Mouse (Mus musculus): ENCODE results near the gene Mgat3. TPM values are rescaled to one million over a fixed set of nuclear protein-coding genes. Genes with fewer than 3 reads are reported as not detected.

Mgat3 gene
- total RNA-seq, 2 experiments from 2014 or later, result 109 to 112 TPM

- DNase-seq, result no peak
Measured at GRCm38 (mm10) chr15:80261100-80261499, 87.6 kb downstream of the Mgat3 start.

DNA sequence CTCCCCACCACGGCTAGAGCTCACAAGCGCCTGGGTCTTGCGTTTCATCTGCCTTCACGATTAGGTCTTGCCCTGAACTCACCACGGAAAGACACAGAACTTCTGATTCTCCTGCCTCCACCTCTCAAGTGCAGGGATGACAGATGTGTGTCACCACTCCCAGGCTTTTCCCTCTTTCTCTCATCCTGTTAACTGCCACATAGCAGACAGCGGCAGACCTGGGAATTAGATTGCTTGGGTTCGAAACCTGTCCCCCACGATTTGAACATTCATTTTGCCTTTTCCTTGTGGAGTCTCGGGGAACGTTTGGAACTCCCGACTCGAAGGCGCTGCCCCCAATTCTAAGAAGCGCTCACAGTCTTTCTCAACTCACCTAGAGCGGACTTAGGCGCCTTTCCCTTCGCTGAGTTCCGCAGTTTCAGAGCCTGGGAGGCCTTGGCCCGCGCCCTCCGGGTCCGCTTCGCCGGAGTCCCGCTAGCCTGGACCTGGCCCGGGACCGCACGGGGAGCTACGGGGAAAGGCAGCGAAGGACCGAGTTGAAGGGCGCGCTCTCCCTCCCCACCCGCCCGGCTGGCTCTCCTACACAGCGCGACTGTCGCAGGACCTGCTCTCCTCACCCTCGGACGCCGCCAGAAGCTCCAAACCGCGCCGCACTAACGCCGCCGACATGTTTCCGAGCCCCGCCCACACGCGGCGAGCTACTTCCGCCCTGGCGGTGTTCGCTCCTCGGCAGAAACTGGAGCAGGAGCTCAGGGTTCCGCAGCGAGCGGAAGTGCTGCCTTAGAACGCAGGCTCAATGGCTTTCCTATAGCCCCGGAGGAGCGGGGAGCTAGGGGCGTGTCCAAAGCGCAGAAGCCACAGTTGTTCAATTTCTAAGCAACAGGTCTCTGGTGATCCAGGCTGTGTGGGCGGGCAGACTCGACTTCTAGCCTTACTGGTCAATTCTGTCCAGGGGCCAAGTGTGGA lies 90.4 kb downstream of the Mgat3 start, which contains the start of gene Rps19bp1:
Rps19bp1 (minus strand) TSS at position 706 of the 966 bp plus-strand sequence.
- peak; percentile 86 to 88 for DNase-seq

Other genes with a start within 250 kb of the Mgat3 start
- 10 to 100 TPM; 40.4 to 44.8 TPM for gene Cbx7, start 202.6 kb upstream of the Mgat3 start, total RNA-seq (2021)
- 10 to 100 TPM; 27.3 to 27.6 TPM for gene Pdgfb, start 158.7 kb upstream of the Mgat3 start, total RNA-seq (2021)
- 100 to 1,000 TPM; 341 to 377 TPM for gene Syngr1, start 82.4 kb upstream of the Mgat3 start, total RNA-seq (2021)
- 100 to 1,000 TPM; 497 to 547 TPM for gene Rpl3, start 81.9 kb upstream of the Mgat3 start, total RNA-seq (2021)
- 10 to 100 TPM; 23.9 to 24.0 TPM for gene Tab1, start 40.6 kb upstream of the Mgat3 start, total RNA-seq (2021)
- gene Mief1, start 60.3 kb downstream of the Mgat3 start, total RNA-seq (2021), result 10 to 100 TPM; 30.8 to 32.4 TPM
- 10 to 100 TPM; 12.5 to 21.9 TPM for gene AC140267.1, start 62.1 kb downstream of the Mgat3 start, total RNA-seq (2021)
- 10 to 100 TPM; 94.7 to 95.9 TPM for gene Atf4, start 81.5 kb downstream of the Mgat3 start, total RNA-seq (2021)
- gene Rps19bp1, start 90.6 kb downstream of the Mgat3 start, total RNA-seq (2021), result 10 to 100 TPM; 35.8 to 37.5 TPM
- 10 to 100 TPM; 43.0 to 43.8 TPM for gene Cacna1i, start 113.5 kb downstream of the Mgat3 start, total RNA-seq (2021)